Mouse (Mus musculus) urinary bladder, postnatal 14 days (tissue): Measurements from ENCODE around the gene Srsf2.
"Not testable (repeated sequence)": the region's sequence is repeated elsewhere in the genome, so short reads cannot be mapped to it uniquely, and the experiment has no call there.

Experiments used
- DNase-seq: peaks from one replicate; pipeline ENCODE4 v3.0.0; 2021; ENCODE audit warnings: low spot score

Gene Srsf2

GRCm38 (mm10) chr11:116852891-116853511 is at the start of gene Srsf2:
Gene Srsf2, minus strand, starts transcription at chr11:116853094.
- DNase-seq, result peak; percentile 96

DNA sequence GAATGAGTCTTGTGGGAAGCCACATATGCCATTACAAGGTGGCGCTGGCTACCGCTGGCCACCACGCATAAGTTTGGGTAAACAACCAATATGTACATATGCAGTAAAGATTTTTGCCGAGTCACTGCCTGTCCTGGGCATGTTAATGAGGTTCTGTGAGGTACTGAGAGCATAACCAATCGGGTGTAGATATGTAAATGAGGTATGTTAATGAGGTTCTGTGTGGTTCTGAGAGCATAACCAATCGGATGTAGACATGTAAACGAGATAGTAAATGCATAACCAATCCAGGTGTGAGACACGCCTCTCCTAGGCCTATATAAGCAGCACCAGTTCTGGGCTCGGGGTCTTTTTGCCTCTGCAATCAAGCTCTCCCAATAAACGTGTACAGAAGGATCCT is 49.7 kb upstream of the Srsf2 start:
- not testable (repeated sequence) for DNase-seq

GRCm38 (mm10) chr11:116899247-116899646 is 46.4 kb upstream of the Srsf2 start:
- no peak for DNase-seq

DNA sequence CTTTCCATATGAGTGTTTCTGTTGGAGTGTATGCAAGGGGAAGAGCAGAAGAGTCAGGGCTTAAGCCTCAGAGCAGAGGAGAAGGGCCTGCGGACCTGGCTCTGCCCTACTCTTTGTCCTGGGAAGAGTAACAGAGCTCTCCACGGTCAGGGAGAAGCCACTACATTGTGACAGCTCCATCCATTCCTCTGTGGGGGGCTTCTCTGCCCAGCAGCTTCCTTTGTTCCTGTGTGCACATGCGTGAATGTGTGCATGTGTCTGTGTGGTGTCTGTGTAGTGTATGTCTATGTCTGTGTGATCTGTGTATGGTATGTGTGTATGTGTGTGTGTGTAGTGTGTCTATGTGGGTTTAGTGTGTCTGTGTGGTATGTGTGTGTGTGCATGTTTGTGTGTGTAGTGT is 42.5 kb upstream of the Srsf2 start:
- no peak for DNase-seq

- no peak for DNase-seq
These were observed 40.9 kb upstream of the Srsf2 start for GRCm38 (mm10) chr11:116893532-116894442.

DNA sequence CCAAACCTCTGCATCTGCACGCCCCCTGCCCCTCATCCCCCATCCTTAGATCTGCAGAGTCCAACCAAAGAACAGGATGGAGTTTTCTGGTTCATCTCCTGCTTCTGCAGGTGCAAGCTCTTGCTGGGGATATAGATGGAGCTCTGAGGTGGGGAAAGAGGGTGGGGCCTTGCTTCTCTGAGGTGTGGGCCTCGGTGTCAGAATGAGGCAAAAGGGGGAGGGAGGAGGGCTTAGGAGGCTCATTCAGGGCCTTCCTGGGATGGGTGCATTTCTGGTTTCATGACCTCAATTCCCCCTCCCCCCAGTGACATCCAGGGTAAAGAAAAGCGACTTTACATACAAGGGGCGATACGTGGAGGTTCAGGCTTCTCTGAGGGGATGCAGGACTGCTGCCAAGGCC is 34.2 kb upstream of the Srsf2 start:
- no peak for DNase-seq

- DNase-seq, result peak; percentile 77
These were observed 32.6 kb upstream of the Srsf2 start for GRCm38 (mm10) chr11:116885275-116886151.

DNA sequence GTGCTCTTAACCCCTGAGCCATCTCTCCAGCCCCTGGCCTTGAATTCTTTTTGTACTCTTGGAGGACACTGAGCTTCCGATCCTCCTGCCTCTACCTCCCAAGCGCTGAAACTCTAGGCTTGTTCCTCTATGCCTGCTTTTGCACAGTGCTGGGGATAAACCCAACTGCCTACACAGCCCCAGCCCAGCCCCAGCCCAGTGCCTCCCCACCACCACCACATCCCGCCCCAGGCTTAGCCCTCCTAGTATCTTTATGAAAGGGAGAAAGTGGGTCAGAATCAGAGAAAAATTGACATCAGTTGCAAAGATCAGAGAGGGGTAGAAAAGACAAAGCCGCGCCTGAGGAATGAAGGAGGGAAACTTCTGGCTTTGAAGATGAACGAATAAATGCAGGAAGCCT is 31.2 kb upstream of the Srsf2 start:
- DNase-seq, result no peak

DNA sequence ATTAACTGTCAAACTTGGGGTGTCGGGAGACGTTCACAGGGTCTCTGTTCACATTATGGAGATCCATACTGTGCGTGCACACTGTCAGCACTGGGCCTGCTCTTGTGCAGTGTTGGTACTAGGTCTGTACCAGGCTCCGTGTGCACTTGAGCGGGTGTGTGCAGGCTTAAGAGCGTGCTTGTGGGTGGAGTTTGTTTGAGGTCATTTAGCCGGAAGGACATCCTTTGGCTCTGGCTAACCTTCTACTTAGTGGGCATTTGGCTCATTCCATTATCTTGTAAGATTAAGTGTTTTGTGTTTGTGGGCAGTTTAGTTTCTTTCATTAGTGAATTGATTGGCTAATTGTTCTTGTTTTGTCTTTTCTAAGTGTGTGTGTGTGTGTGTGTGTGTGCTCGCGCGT is 29.6 kb upstream of the Srsf2 start:
- no peak for DNase-seq

DNA sequence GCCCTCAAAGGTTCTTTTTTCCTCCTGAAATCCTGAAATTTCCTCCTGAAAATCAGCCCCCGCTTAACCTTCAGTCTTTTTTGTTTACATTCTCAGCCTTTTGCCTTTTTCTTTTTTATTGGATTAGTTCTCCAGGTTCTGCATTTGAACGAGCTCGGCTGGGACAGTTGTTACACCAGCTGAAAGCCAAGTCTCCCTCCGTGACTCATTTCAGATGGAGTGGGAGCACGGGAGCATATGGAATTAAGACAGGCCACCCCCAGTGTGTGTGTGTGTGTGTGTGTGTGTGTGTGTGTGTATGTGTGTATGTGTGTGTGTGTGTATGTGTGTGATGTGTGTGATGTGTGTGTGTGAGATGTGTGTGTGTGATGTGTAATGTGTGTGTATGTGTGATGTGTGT is 28.5 kb upstream of the Srsf2 start:
- DNase-seq, result no peak

DNA sequence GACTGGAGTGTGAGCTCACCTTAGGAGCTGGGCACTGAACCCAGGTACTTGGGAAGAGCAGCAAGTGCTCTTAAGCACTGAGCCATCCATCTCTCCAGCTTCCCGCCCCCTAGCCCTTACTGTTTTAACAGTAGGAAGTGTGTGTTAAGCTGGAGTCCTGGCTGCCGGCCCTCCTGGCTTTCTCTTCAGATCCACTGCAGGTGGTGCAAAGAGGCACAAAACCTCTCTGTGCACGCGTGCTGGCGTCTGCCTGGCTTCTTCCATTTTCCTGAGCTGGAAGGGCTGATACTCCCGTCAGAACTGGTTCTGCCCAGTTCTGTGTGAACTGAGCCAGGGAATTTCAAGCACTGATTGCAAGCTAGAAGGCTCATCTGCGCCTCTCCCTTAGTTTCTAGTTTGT is 27.9 kb upstream of the Srsf2 start:
- peak; percentile 10 for DNase-seq

GRCm38 (mm10) chr11:116878454-116878853 is 25.6 kb upstream of the Srsf2 start:
- DNase-seq, result no peak

DNA sequence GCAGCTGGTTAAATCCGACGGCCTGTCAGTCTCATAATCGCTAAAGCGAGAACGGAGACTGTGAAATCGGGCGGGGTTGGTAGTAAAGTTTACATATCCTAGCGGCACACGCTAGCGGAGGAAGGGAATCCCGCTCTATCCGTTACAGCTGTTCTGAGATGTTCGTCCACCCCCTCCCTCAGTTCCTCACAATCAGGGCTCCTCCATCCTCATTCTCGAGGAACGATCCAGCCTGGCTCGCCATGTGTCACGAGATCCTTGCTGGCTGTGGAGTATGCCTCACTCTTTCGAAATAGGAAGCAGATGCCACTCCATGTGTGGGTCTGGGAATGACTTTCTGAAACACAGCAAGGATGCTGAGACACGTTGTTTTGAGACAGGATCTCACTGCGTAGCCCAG is 21.1 kb upstream of the Srsf2 start:
- DNase-seq, result no peak

- DNase-seq, result no peak
These were observed 18.6 kb upstream of the Srsf2 start for GRCm38 (mm10) chr11:116871538-116871937.

GRCm38 (mm10) chr11:116869641-116870040 is 16.7 kb upstream of the Srsf2 start:
- DNase-seq, result no peak

- peak; percentile 50 for DNase-seq
These were observed 16.3 kb upstream of the Srsf2 start for GRCm38 (mm10) chr11:116869223-116869622.

GRCm38 (mm10) chr11:116868129-116868528 is 15.2 kb upstream of the Srsf2 start:
- peak; percentile 30 for DNase-seq

DNA sequence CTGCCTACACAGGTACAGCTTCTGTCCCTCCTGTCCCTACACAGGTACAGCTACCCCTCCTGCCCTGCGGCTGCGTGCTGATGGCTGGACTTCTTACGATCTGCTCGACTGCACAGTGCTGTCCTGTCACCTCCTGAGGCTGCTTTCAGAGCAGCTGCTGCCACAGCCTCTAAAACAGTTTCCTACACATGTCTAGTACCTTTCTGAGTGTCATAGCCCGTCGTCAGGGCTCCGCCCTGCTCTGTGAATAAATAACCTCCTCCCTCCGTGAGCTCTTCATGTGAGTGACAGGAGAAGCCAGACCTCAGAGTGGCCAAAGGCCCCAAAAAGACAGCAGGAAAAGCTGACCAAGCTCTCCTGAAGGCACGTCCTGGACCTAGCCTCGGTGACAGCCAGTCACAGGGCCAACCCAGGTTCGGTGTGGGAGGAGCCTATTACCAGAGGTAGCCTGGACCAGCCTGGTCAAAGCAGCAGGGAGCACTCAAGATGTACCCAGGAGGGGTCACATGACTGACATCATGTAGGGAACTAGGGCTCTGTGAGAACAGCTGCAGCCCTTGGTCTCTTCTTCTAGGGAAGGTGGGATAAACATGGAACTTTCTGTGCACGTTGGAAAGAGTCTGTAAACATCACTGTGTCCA is 13.2 kb upstream of the Srsf2 start:
- DNase-seq, result no peak

GRCm38 (mm10) chr11:116864444-116864843 is 11.6 kb upstream of the Srsf2 start:
- DNase-seq, result no peak

- DNase-seq, result no peak
These were observed 4.4 kb upstream of the Srsf2 start for GRCm38 (mm10) chr11:116857183-116857850.

GRCm38 (mm10) chr11:116854279-116854678 is 1.4 kb upstream of the Srsf2 start:
- DNase-seq, result no peak
